Mouse (Mus musculus): ENCODE data around the gene Zmiz1.

- TF ChIP-seq USF1 (IDR thresholded peaks at IDR 0.05; ENCODE audit: low read depth, low read length) (no peak), HCFC1 (IDR thresholded peaks at IDR 0.05; ENCODE audit: low read depth, low read length) (no peak), CTCF (conservative IDR thresholded peaks at IDR 0.05 in 1 of 2, IDR thresholded peaks at IDR 0.05 in 1 of 2; ENCODE audit: low read depth in 2 of 2, low read length in 2 of 2) (no peak), ZC3H11A (IDR thresholded peaks at IDR 0.05; ENCODE audit: low read depth, low read length) (no peak), MAFK (IDR thresholded peaks at IDR 0.05; ENCODE audit: insufficient replicate concordance, low read length) (no peak), EP300 (IDR thresholded peaks at IDR 0.05; ENCODE audit: low read length) (no peak), NRF1 (IDR thresholded peaks at IDR 0.05; ENCODE audit: low read depth, low read length) (no peak), POLR2AphosphoS2 (IDR thresholded peaks at IDR 0.05; ENCODE audit: low read depth, low read length) (no peak), MEF2A (IDR thresholded peaks at IDR 0.05; ENCODE audit: borderline replicate concordance, low read depth, low read length) (no peak), NELFE (IDR thresholded peaks at IDR 0.05; ENCODE audit: low read depth, low read length) (no peak), ZKSCAN1 (IDR thresholded peaks at IDR 0.05; ENCODE audit: borderline replicate concordance, low read depth, low read length) (no peak), MAZ (IDR thresholded peaks at IDR 0.05; ENCODE audit: low read depth, low read length) (no peak)
Observed at GRCm38 (mm10) chr14:25551731-25552130, 92.7 kb downstream of the Zmiz1 start.

All from CH12.LX (cell line).